Mouse (Mus musculus): ENCODE measurements at regions not wholly inside any gene's neighbourhood (a gene's known extent, or its start where the extent isn't known, plus 50 kb on each side); places are given as distances from the start of the nearest gene placed in this dataset.
A peak's percentile ranks its signal among the peaks of the same experiment; 100 is the strongest.

- DNase-seq: peak; percentile 49
Observed at GRCm38 (mm10) chr9:23025247-23025646, 197.6 kb upstream of the Bmper start.

GRCm38 (mm10) chr9:23027377-23028313 lies 195.2 kb upstream of the Bmper start:
- peak; percentile 81 for DNase-seq

- DNase-seq: no peak
Observed at GRCm38 (mm10) chr9:23029421-23029820, 193.5 kb upstream of the Bmper start.

GRCm38 (mm10) chr9:23030138-23030537 lies 192.7 kb upstream of the Bmper start:
- peak; percentile 57 for DNase-seq

GRCm38 (mm10) chr9:23030546-23030945 lies 192.3 kb upstream of the Bmper start:
- DNase-seq: no peak

- peak; percentile 44 for DNase-seq
Observed at GRCm38 (mm10) chr9:23031916-23032315, 191.0 kb upstream of the Bmper start.

- no peak for DNase-seq
Observed at GRCm38 (mm10) chr9:23035306-23035705, 187.6 kb upstream of the Bmper start.

- no peak for DNase-seq
Observed at GRCm38 (mm10) chr9:23035901-23036610, 186.8 kb upstream of the Bmper start.

GRCm38 (mm10) chr9:23037513-23037914 lies 185.4 kb upstream of the Bmper start:
- no peak for DNase-seq

GRCm38 (mm10) chr9:23039588-23039987 lies 183.3 kb upstream of the Bmper start:
- DNase-seq: no peak

GRCm38 (mm10) chr9:23041025-23041424 lies 181.9 kb upstream of the Bmper start:
- DNase-seq: no peak

GRCm38 (mm10) chr9:23041537-23042472 lies 181.1 kb upstream of the Bmper start:
- peak; percentile 80 for DNase-seq

- DNase-seq: peak; percentile 62
Observed at GRCm38 (mm10) chr9:23043006-23043405, 179.9 kb upstream of the Bmper start.

GRCm38 (mm10) chr9:23045486-23045885 lies 177.4 kb upstream of the Bmper start:
- no peak for DNase-seq

- DNase-seq: no peak
Observed at GRCm38 (mm10) chr9:23050751-23051150, 172.1 kb upstream of the Bmper start.

GRCm38 (mm10) chr9:23059526-23059925 lies 163.3 kb upstream of the Bmper start:
- DNase-seq: no peak

GRCm38 (mm10) chr9:23060526-23060925 lies 162.3 kb upstream of the Bmper start:
- DNase-seq: no peak

GRCm38 (mm10) chr9:23061179-23061929 lies 161.5 kb upstream of the Bmper start:
- DNase-seq: no peak

- no peak for DNase-seq
Observed at GRCm38 (mm10) chr9:23062057-23062655, 160.7 kb upstream of the Bmper start.

- peak; percentile 30 for DNase-seq
Observed at GRCm38 (mm10) chr9:23062656-23063444, 160.0 kb upstream of the Bmper start.

Data from adrenal gland, postnatal 10 days (tissue).